Mouse (Mus musculus): ENCODE data around the gene 4932438H23Rik.
A peak's percentile ranks its signal among the peaks of the same experiment; 100 is the strongest.
"Not testable (repeated sequence)": the region's sequence is repeated elsewhere in the genome, so short reads cannot be mapped to it uniquely, and the experiment has no call there.

Gene 4932438H23Rik

DNA sequence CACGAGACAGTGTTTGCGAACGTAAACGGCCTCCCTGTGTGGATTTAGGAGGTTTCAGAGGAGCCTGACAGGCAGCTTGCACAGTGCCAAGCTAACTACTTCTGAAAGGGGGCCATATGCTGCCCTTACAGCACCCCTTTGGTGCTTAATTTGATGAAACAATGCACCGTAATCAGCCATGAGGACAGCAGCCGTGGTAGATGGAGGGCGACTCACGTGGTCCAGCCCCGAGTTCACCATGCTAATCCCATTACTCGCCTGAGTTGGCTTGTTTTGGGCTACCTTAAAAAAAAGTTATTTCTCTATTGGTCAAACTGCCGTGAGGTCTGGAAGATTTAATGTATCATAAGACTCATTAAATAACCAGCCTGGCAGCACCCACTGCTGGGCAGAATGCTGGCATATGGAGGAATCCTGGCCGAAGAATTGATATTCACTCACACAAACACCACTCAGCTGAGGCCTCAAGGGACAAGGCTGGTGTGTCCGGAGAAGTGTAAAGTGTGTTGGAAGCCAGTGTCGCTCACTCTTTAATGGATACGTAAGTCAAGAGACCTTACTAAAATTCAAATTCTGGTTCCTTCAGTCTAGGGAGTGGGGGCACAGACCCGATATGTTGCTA lies 4.6 kb upstream of the 4932438H23Rik start:
- DNase-seq (ENCODE audit: low spot score), result no peak

DNA sequence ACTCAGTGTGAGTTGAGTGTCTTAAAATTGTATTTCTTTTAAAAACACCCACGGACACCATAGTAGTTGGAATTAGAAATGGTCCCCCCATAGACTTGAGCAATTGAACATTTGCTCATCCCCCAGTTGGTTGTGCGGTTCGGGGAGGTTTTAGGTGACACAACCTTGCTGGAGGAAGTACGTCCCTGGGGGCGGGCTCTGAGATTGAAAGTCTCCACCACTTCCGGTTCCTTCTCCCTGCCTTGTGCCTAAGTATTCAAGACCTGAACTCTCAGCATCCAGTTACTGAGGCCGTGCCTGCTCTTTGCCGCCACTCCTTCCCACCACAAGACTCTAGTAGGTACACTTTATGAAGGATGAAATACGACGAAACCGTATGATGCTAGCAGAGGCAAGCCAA lies 2.9 kb upstream of the 4932438H23Rik start:
- DNase-seq (ENCODE audit: low spot score), result peak; percentile 53

- no peak for DNase-seq (ENCODE audit: low spot score)
Observed at GRCm38 (mm10) chr16:91096984-91097506, 2.1 kb upstream of the 4932438H23Rik start.

- no peak for DNase-seq (ENCODE audit: low spot score)
Observed at GRCm38 (mm10) chr16:91096016-91096415, 1.1 kb upstream of the 4932438H23Rik start.

DNA sequence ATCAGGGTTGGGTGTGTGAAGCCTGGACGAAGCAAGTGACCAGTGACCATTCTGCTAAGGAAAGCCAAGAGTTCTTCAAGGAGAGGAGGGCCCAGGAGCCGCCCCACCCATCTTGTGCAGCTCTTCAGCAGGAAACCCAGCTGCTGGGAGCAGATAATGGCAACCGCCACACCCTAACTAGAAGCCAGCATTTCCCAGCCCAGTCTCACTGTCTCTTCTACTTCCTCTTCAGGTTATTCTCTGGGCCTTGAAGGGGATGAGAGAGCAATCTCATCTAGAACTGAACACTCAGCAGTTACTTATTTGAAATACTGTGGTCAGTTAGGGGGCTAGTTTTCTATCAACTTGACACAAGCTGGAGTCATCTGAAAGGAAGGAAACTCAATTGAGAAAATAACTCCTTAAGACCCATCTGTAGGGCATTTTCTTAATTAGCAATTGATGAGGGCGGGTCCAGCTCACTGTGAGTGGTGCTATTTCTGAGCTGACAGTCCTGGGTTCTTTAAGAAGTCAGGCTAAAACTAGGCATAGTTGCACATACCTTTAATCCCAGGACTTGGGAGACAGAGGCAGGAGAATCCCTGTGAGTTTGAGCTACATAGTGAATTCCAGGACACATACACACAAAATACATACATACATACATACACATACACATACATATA lies 8.1 kb downstream of the 4932438H23Rik start:
- no peak for DNase-seq (ENCODE audit: low spot score)

DNA sequence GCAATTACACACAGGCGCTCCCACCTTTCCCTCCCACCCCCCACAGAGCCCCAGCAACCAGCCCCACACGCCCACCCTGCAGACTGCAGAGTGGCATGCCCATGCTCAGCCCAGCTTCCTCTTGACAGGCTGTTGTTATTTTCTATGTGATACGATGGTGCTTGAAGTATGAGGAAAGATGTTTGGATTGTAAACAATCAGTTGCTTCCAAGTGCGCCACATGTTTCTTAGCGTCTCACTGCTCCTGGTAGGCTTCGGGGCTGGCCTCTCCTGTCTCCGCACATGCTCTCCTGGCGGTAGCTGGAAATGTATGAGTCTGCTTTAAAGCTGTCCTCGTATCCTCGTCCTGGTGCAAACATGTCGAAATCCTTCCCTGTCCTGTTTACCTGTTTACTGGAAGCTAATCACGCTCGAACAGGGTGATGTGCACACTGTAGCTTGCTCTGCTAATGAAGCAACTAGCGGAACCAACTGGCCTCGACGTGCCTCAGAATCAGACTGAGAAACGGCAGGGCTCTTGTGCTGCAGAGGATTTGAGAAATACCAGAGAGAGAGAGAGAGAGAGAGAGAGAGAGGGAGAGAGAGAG lies 9.6 kb downstream of the 4932438H23Rik start:
- DNase-seq (ENCODE audit: low spot score), result no peak

DNA sequence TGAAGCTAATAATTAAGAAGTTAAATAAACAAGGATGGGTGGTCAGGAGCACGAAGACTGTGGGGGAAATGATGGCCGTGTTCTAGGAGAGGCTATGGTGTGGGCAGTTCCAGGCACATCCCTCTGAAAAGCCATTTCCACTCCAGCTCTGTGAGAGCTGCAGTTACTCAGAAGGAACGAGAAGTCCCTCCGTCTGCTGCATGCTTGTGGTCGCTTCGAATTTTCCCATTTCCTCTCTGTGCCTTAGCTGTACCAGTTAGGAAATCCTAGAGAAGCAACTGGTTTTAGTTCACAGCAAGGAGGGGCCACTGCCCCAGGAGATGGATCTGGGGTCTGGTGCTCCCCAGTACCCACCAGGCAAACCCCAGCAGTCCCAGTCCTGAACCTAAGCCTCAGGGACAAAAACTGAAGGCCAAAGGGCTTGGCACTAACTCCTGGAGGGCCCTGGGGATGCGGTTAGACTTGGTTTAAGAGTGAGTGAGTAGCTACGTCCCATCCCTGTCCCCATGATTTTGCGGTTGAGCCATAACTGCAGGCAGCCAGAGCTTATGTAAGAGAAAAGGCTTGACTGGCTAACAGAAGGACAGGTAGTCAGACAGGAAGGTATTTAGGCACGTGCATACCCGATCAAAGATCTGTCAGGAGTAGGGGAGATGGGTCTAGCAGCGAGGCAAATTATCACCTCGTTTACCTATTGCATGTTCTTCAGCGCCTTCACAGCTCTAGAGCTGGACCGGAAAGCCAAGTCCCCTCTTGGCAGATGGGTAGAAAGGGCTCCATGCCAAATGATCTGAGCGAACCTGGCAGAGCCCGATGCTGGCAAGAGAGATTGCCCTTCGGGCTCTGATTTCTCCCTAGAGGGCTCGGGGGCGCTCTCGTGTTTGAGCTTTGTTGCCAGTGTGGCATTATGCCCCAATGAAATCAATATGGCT lies 10.3 kb downstream of the 4932438H23Rik start:
- DNase-seq (ENCODE audit: low spot score), result no peak

DNA sequence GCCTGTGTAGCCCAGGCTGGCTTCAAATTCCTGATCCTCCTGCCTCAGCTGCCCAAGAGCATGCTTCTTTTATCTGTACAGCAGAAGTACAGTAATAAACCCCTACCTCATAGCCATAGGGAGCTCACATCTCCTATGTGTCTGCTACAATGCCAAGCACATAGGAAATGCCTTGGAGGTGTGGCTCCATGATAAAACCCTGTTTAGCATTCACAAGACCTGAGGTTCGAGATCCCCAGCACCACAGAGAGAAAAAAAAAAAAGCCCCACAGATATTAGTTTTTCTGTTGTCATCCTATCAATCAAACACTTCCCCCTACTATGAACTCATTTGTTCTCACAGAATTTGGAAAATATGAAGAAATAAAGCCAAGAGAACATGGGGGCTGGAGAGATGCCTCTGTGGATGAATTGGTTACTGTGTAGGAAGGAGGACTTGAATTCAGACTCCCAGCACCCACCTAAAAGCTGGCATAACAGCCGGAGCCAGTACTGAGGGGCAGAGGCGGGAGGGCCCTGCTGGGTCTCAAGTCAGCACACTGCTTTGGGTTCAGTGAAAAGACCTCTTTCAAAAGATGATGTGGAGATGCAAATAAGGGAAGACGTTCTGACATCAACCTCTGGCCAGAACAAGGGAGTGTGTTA lies 11.8 kb downstream of the 4932438H23Rik start:
- DNase-seq (ENCODE audit: low spot score), result no peak

DNA sequence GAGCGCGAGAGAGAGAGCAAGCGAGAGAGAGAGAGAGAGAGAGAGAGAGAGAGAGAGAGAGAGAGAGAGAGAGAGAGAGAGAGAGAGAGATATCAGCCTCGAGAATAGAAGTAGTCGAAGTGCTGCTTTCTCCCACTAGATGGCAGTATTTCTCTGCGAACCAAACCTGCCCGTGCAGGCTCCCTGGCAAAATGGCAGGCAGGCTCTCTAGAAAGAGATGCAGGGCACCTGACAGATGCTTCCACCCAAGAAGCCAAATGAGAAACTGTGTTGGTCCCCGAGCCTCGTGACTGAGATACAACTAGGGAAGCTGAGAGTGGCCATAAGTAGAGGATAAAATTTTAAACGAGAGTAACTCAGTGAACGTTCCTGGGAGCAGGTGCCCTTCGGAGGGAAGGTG lies 13.4 kb downstream of the 4932438H23Rik start:
- DNase-seq (ENCODE audit: low spot score), result peak; percentile 46

DNA sequence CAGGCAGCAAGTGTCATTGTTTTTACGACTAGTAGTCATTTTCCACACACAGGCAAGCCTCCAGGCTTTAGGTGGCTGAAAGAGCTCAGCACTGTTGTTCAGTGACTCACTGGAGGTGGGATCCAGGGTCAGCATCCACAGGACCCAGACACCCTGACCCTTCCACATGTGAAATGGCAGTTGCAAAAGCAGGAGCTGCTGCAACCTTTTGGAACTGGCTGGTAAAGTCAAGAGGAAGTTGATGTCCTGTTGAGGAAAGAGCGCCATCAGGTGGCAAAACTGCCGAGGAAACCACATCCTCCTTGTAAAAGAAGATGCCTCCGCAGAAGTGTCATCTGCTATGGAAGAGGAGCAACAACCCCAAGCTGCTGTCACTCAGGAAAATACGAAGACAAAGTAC lies 18.7 kb downstream of the 4932438H23Rik start:
- DNase-seq (ENCODE audit: low spot score), result no peak

GRCm38 (mm10) chr16:91075423-91075822 lies 19.5 kb downstream of the 4932438H23Rik start:
- not testable (repeated sequence) for DNase-seq (ENCODE audit: low spot score)

- peak; percentile 76 for DNase-seq (ENCODE audit: low spot score)
Observed at GRCm38 (mm10) chr16:91073163-91073892, 21.6 kb downstream of the 4932438H23Rik start.

DNA sequence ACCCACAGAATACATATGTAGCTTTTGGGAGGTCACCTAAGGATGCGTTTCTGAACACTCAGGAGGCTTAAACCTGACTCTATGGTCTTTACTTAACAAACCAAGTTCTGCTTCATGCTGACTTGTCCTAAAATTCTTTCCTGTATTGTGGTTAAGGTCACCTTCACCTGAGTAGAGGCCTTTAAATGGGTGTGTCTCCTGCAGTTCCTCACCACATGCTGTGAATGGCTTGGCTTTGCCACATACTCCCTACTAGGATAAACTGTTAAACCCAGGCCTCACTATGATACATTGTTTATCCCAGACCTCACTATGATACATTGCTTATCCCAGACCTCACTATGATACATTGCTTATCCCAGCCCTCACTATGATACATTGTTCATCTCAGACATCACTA lies 22.7 kb downstream of the 4932438H23Rik start:
- peak; percentile 37 for DNase-seq (ENCODE audit: low spot score)

DNA sequence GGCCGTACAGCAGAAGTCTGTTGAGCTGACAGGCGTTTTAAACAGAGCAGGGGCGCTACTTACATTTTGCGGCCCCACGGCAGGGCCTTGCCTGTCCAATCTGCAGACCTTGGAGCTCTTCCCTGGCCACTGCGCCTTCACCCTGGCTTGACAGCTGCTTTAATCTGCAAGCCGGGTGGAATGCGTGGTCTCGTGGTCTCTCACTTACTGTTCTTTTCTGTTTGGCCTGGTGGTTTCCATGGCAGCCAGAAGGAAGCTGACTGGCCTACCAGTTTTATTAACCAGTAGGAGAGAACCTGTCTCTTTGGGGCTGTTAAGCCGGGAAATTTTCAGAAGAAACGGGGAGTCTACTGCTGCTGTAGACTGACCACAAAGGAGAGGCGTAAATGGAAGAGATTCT lies 26.0 kb downstream of the 4932438H23Rik start:
- peak; percentile 25 for DNase-seq (ENCODE audit: low spot score)

DNA sequence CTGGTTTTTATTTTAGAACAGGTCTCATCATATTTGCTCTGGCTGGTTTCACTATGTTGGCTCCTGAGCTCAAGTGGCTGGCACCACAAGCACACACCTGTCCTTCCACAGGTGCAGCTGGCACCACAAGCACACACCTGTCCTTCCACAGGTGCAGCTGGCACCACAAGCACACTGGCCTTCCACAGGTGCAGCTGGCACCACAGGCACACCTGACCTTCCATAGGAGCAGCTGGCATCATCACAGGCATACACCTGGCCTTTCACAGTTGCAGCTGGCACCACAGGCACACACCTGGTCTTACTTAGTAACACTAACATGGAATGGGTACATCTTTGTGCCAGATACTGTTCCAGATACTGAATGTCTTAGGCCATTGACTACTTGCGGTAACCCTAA lies 27.8 kb downstream of the 4932438H23Rik start:
- no peak for DNase-seq (ENCODE audit: low spot score)

- DNase-seq (ENCODE audit: low spot score), result no peak
Observed at GRCm38 (mm10) chr16:91064583-91065365, 30.1 kb downstream of the 4932438H23Rik start.

- DNase-seq (ENCODE audit: low spot score), result no peak
Observed at GRCm38 (mm10) chr16:91063786-91064185, 31.1 kb downstream of the 4932438H23Rik start.

- no peak for DNase-seq (ENCODE audit: low spot score)
Observed at GRCm38 (mm10) chr16:91061531-91062318, 33.2 kb downstream of the 4932438H23Rik start.

- no peak for DNase-seq (ENCODE audit: low spot score)
Observed at GRCm38 (mm10) chr16:91057741-91058140, 37.2 kb downstream of the 4932438H23Rik start.

Measured in testis, postnatal 14 days (tissue).